16 mouse cellular contexts compared by ENCODE assay signal in the genomic region with DNA sequence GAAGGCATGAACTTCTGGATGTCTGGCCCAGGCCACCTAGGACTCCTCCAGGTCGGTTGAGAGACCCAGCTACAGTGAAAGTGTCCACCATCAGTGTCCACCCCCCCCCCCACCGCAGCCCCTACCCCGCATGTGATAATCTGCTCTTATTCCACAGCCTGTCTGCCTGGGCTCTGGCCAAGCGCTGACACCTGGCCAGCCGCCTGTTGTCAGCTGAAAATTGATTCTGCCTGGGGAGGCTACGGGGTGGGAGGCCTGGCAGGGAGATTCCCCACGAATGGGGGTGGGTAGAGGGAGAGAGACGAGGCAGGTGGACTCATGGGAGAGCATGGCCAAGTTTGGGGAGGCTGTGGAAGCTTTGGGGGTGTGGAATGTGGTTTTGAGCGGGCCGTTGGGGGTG. TPM values are rescaled to one million over a fixed set of nuclear protein-coding genes. Genes with fewer than 3 reads are reported as not detected.
"Had no signal": no experiment of that assay in that cellular context is flagged by ENCODE, and none has a peak within 500 bp of the region (broad histone marks: within the 10 kb centered on the region; RNA-seq: fewer than 3 reads in every experiment).

No protein-coding gene starts in this region.

- H3K27ac ChIP-seq: intestine, embryonic 15.5 days; kidney, embryonic 15.5 days; liver, embryonic 13.5 days; stomach, embryonic 15.5 days had no signal

- DNase-seq: kidney, adult 11 months; kidney, adult 8-10 months; kidney, postnatal 10 days; kidney, postnatal 36 days; liver, embryonic 13.5 days; lung, adult 2 months; lung, postnatal 14 days; lung, postnatal 4 days; midbrain, embryonic 14.5 days; right cerebral cortex, postnatal 14 days; spleen, adult 18-20 months; thymus, postnatal 25 days had no signal

- H3K4me3 ChIP-seq: intestine, embryonic 15.5 days; kidney, embryonic 15.5 days; liver, embryonic 13.5 days; stomach, embryonic 15.5 days had no signal

RNA-seq across cellular contexts. Expression of a gene that starts 5.4 kb away (rescaled TPM):
- total RNA-seq: megakaryocyte progenitor cell, adult 5-6 weeks had no signal
